Mouse (Mus musculus) forebrain, embryonic 12.5 days (tissue): ENCODE measurements around the gene Ldhc. TPM values are rescaled to one million over a fixed set of nuclear protein-coding genes. Genes with fewer than 3 reads are reported as not detected.

Experiments used
- ATAC-seq: fragments of 200-750 bp; cut with Nextera tagmentation; 2 replicates; pipeline ENCODE4 v1.8.0; 2017; ENCODE audit warnings: moderate TSS enrichment; ENCODE audit not compliant: low FRiP score
- H3K27ac ChIP-seq: fragments of 300-500 bp; sonication (generic); 2 replicates; pipeline ENCODE4 v1.5.1; 2016; ENCODE audit warnings: mild to moderate bottlenecking
- H3K27me3 ChIP-seq: fragments of 300-500 bp; sonication (generic); 2 replicates; pipeline ENCODE4 v1.6.1; 2016; ENCODE audit warnings: mild to moderate bottlenecking
- H3K36me3 ChIP-seq: fragments of 300-500 bp; sonication (generic); replicated peaks from 2 replicates; pipeline ENCODE4 v1.6.1; 2016; ENCODE audit warnings: mild to moderate bottlenecking
- H3K4me1 ChIP-seq: fragments of 300-500 bp; sonication (generic); 2 replicates; pipeline ENCODE4 v1.6.1; 2016
- H3K4me2 ChIP-seq: fragments of 300-500 bp; sonication (generic); 2 replicates; pipeline ENCODE4 v1.6.1; 2016; ENCODE audit warnings: mild to moderate bottlenecking, moderate library complexity
- H3K4me3 ChIP-seq: fragments of 300-500 bp; sonication (generic); replicated peaks from 2 replicates; pipeline ENCODE4 v1.5.1; 2016; ENCODE audit warnings: mild to moderate bottlenecking
- H3K9ac ChIP-seq: fragments of 300-500 bp; sonication (generic); 2 replicates; pipeline ENCODE4 v1.6.1; 2016; ENCODE audit warnings: mild to moderate bottlenecking
- H3K9me3 ChIP-seq: fragments of 300-500 bp; sonication (generic); 2 replicates; pipeline ENCODE4 v1.6.1; 2016
- WGBS: fragments of 180-500 bp; shearing (Covaris S2); methylation state at CpG from one replicate; pipeline ENCODE4 v1.1.7; 2016; 5-methylcytosine and 5-hydroxymethylcytosine counted together
- polyA plus RNA-seq: library from polyadenylated mRNA; unstranded; fragments of >200 nt; fragmentation: Nextera tagmentation; extraction: Ambion mirVana; gene quantifications from 2 replicates; pipeline ENCODE4 v1.2.1, GENCODE M21; 2016

Gene Ldhc
- polyA plus RNA-seq, 1 experiment from 2014 or later: not detected

- Histone ChIP-seq H3K9me3 (no peaks in the 10 kb centered on the region), H3K4me1 (peaks cover 18% of the 10 kb centered on the region), H3K27me3 (peaks cover 9% of the 10 kb centered on the region; the same call in 1 of the 2 replicates), H3K4me3 (peak overlapping the region; percentile 79), H3K27ac (peak overlapping the region; percentile 89), H3K36me3 (peaks cover 24% of the 10 kb centered on the region), H3K4me2 (peak overlapping the region; percentile 90), H3K9ac (peak overlapping the region; percentile 92)
- WGBS: under 1% methylated on average over 36 of the region's 36 CpGs
- ATAC-seq: peak; percentile 53
These were observed 15.0 kb upstream of the Ldhc start for GRCm38 (mm10) chr7:46845978-46846485.

DNA sequence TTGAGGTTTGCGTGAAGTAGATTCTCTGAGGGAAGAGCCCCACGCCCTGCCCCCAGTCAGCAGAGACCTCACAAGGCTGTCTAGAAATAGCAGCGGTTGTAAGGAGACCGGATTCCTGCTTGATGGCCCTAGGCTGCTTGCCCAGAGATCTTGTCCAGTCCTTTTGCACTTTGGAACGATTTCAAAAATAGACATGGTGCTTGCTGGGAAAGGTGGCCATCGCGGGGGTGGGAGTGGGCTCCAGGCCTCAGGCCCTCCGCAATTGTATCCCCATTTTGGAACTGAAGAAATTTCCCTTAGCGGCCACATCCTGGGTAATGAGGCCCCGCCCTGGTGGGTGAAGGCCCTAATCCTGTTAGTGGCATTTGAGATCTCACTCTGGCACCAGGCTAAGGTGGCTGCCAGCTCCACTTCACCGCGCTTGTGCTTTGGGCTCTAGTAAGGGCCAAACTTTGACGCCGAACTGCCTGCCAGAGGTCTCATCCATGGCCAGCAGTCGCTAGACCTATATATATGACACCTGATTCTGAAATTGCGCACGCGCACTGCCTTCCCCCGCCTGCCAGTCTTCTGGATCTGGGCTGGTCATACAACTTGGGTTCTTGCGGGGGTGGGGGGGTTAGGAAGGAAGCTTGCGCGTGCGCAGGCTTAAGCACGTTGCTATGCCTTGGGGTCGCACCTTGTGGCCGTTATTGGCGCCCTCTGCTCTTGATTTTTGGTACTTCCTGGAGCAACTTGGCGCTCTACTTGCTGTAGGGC, 14.3 kb upstream of the Ldhc start:
- Histone ChIP-seq H3K9me3 (no peaks in the 10 kb centered on the region), H3K4me2 (peak overlapping the region; percentile 90), H3K27me3 (peaks cover 3% of the 10 kb centered on the region; the same call in 1 of the 2 replicates), H3K4me1 (peaks cover 18% of the 10 kb centered on the region), H3K27ac (peak overlapping the region; percentile 89), H3K36me3 (peaks cover 31% of the 10 kb centered on the region), H3K4me3 (peak overlapping the region; percentile 79), H3K9ac (peak overlapping the region; percentile 92)
- peak; percentile 51 for ATAC-seq
- under 1% methylated on average over 28 of the region's 28 CpGs for WGBS

- H3K4me1 ChIP-seq: peaks cover 18% of the 10 kb centered on the region
- no peak overlapping the region for H3K4me2 ChIP-seq
- no peak overlapping the region for H3K27ac ChIP-seq
- no peak for ATAC-seq
- no peak overlapping the region for H3K9ac ChIP-seq
- WGBS: 80% methylated on average over 5 of the region's 5 CpGs
- H3K36me3 ChIP-seq: peaks cover 55% of the 10 kb centered on the region
- no peaks in the 10 kb centered on the region for H3K27me3 ChIP-seq
- no peaks in the 10 kb centered on the region for H3K9me3 ChIP-seq
- H3K4me3 ChIP-seq: no peak overlapping the region
These were observed 11.7 kb upstream of the Ldhc start for GRCm38 (mm10) chr7:46849287-46849686.

- Histone ChIP-seq H3K4me1 (peaks cover 10% of the 10 kb centered on the region), H3K9me3 (no peaks in the 10 kb centered on the region), H3K4me2 (no peak overlapping the region), H3K4me3 (no peak overlapping the region), H3K27ac (no peak overlapping the region), H3K27me3 (no peaks in the 10 kb centered on the region), H3K36me3 (peaks cover 73% of the 10 kb centered on the region), H3K9ac (no peak overlapping the region)
- ATAC-seq: no peak
- WGBS: 64% methylated on average over 7 of the region's 7 CpGs
These were observed 10.0 kb upstream of the Ldhc start for GRCm38 (mm10) chr7:46851026-46851425.

DNA sequence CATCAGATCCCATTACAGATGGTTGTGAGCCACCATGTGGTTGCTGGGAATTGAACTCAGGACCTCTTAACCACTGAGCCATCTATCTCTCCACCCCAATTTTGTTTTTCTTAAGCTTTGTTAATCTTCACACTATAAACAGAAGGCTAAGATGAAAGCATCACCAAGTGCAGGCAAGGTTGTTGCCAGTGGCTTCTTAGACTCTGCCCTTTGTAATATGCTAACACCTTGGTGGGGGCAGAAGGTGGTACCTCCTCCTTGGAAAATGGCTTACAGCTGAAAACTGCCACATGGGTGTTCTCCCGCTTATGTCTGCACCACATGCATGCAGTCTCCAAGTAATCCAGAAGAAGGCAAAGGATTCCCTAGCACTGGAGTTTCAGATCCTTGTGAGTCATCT, 8.3 kb upstream of the Ldhc start:
- 90% methylated on average over 1 of the region's 1 CpGs for WGBS
- H3K4me1 ChIP-seq: 0 out of 2 replicates have a peak, but pooled peaks cover 1% of the 10 kb centered on the region
- H3K4me2 ChIP-seq: no peak overlapping the region
- no peak for ATAC-seq
- no peak overlapping the region for H3K27ac ChIP-seq
- no peaks in the 10 kb centered on the region for H3K9me3 ChIP-seq
- H3K9ac ChIP-seq: no peak overlapping the region
- peaks cover 73% of the 10 kb centered on the region for H3K36me3 ChIP-seq
- no peak overlapping the region for H3K4me3 ChIP-seq
- H3K27me3 ChIP-seq: no peaks in the 10 kb centered on the region

DNA sequence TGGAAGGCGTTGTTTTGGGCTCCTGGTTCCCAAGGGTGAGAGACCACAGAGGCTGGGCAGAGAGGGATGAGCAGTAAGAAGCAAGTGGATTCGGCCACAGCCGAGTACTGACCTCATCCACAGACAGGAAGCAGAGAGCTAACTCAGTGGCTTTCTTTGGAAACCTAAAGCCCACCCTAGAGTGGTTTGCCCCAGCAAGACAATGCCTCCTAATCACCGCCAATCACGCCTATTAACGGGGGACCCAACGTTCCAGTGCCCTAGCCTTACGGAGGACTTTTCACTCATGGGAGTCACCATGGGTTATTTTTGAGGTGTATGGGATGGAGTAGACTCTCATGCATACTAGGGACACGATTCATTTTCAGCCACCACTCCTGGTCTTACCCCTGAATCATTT, 7.6 kb upstream of the Ldhc start:
- WGBS: 84% methylated on average over 9 of the region's 9 CpGs
- H3K4me1 ChIP-seq: no peaks in the 10 kb centered on the region
- no peaks in the 10 kb centered on the region for H3K9me3 ChIP-seq
- peaks cover 72% of the 10 kb centered on the region for H3K36me3 ChIP-seq
- no peak overlapping the region for H3K4me2 ChIP-seq
- no peak overlapping the region for H3K9ac ChIP-seq
- no peaks in the 10 kb centered on the region for H3K27me3 ChIP-seq
- H3K4me3 ChIP-seq: no peak overlapping the region
- ATAC-seq: no peak
- 0 out of 2 replicates have a peak overlapping the region, but pooled peaks have one; percentile 26 for H3K27ac ChIP-seq

DNA sequence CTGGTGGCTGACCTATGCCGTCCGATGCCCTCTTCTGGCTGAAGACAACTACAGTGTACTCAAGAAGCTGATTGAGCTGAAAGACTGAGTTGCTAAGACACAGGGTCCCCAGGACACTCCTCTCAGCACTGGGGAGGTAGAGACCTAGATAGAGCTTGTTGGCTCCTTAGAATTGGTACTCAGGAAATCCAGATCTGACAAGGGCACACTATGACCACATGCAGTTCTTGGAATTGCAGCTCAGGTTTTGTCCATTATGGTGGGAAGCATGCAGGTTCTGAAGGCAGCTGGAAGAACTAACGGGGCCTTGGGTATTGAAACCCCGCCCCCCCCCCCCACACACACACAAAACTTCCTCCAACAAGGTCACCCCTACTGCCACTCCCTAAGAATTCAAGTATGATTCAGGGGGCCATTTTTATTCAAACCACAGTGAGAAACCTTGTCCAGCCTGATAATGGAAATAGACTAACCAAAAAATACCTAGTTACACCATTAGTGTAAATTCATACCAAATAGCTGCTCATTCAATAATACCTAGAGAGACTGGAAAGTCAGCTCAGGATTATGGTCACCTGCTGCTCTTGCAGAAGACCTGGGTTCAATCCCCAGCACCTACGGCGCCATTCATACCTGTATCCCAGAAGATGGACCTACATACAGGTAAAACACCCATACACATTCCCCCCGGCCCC, 5.0 kb upstream of the Ldhc start:
- no peak for ATAC-seq
- H3K9me3 ChIP-seq: no peaks in the 10 kb centered on the region
- H3K36me3 ChIP-seq: peaks cover 49% of the 10 kb centered on the region
- H3K4me3 ChIP-seq: no peak overlapping the region
- H3K4me1 ChIP-seq: no peaks in the 10 kb centered on the region
- H3K9ac ChIP-seq: no peak overlapping the region
- no peaks in the 10 kb centered on the region for H3K27me3 ChIP-seq
- H3K27ac ChIP-seq: no peak overlapping the region
- no peak overlapping the region for H3K4me2 ChIP-seq
- 77% methylated on average over 7 of the region's 7 CpGs for WGBS

DNA sequence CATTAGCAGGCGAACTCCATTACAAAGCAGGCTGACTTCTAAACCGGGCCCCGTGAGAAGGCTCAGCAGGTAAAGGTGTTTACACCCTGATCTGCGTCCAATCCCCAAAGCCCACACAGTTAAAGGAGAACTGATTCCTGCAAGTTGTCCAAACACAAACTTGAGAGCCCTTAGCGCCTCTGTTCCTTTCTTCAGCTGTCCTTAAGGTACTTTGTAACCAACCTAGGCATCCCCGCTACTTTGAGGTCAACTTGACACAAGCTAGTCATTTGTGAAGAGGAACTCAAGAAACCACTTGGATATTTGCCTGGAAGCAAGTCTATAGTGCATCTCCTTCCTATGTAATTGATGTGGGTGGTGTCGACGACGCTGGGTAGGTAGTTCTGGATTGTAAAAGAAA, 3.6 kb upstream of the Ldhc start:
- Histone ChIP-seq H3K4me1 (no peaks in the 10 kb centered on the region), H3K9ac (no peak overlapping the region), H3K4me2 (no peak overlapping the region), H3K27me3 (no peaks in the 10 kb centered on the region), H3K27ac (no peak overlapping the region), H3K9me3 (no peaks in the 10 kb centered on the region), H3K36me3 (peaks cover 35% of the 10 kb centered on the region), H3K4me3 (no peak overlapping the region)
- WGBS: 86% methylated on average over 9 of the region's 9 CpGs
- ATAC-seq: no peak

- 62% methylated on average over 6 of the region's 6 CpGs for WGBS
- no peak overlapping the region for H3K4me3 ChIP-seq
- H3K4me2 ChIP-seq: no peak overlapping the region
- peaks cover 20% of the 10 kb centered on the region for H3K36me3 ChIP-seq
- H3K4me1 ChIP-seq: no peaks in the 10 kb centered on the region
- no peak overlapping the region for H3K9ac ChIP-seq
- ATAC-seq: no peak
- H3K27ac ChIP-seq: no peak overlapping the region
- no peaks in the 10 kb centered on the region for H3K9me3 ChIP-seq
- H3K27me3 ChIP-seq: no peaks in the 10 kb centered on the region
These were observed 2.0 kb upstream of the Ldhc start for GRCm38 (mm10) chr7:46859031-46859430.

DNA sequence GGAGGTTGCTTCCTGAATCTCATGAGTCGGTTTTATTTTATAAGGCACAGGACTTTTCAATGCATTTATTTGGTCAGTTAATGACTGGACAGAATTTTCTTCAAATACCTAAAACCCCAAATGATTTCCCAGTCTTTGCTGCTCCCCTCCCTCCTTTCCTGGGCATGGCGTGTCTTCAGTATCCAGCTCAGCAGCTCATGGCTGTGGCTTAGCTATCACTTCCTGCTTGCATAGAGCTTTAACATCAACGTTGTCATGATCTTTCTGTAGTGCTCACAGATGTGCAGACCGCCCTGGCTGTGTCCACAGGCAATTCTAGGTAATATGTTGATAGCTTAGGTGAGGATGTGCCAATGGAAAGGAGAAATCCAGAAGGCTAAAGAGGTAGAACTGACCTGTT, 11.0 kb downstream of the Ldhc start:
- no peak overlapping the region for H3K9ac ChIP-seq
- no peaks in the 10 kb centered on the region for H3K36me3 ChIP-seq
- no peaks in the 10 kb centered on the region for H3K27me3 ChIP-seq
- H3K4me3 ChIP-seq: no peak overlapping the region
- no peaks in the 10 kb centered on the region for H3K4me1 ChIP-seq
- no peak for ATAC-seq
- 86% methylated on average over 4 of the region's 4 CpGs for WGBS
- no peak overlapping the region for H3K4me2 ChIP-seq
- H3K27ac ChIP-seq: no peak overlapping the region
- H3K9me3 ChIP-seq: no peaks in the 10 kb centered on the region

GRCm38 (mm10) chr7:46876841-46877240, 15.8 kb downstream of the Ldhc start:
- Histone ChIP-seq H3K4me2 (no peak overlapping the region), H3K36me3 (no peaks in the 10 kb centered on the region; the same call in 1 of the 2 replicates), H3K9ac (no peak overlapping the region), H3K27me3 (no peaks in the 10 kb centered on the region), H3K4me3 (no peak overlapping the region), H3K4me1 (no peaks in the 10 kb centered on the region), H3K9me3 (no peaks in the 10 kb centered on the region), H3K27ac (no peak overlapping the region)
- ATAC-seq: no peak
- 79% methylated on average over 4 of the region's 4 CpGs for WGBS

GRCm38 (mm10) chr7:46877255-46877654, 16.3 kb downstream of the Ldhc start:
- ATAC-seq: no peak
- H3K4me3 ChIP-seq: no peak overlapping the region
- no peaks in the 10 kb centered on the region; the same call in 1 of the 2 replicates for H3K36me3 ChIP-seq
- H3K27ac ChIP-seq: no peak overlapping the region
- H3K4me1 ChIP-seq: no peaks in the 10 kb centered on the region
- no peaks in the 10 kb centered on the region for H3K27me3 ChIP-seq
- no peak overlapping the region for H3K9ac ChIP-seq
- no peak overlapping the region for H3K4me2 ChIP-seq
- no peaks in the 10 kb centered on the region for H3K9me3 ChIP-seq
- 90% methylated on average over 6 of the region's 6 CpGs for WGBS
